Mouse (Mus musculus) cerebellum, adult 2 months (tissue): ENCODE measurements around the gene Esyt1.

Experiments used
- CTCF ChIP-seq: fragments of 200-500 bp; IDR thresholded peaks from 2 replicates; pipeline ENCODE4 v1.5.1; 2011; ENCODE audit warnings: low read depth, mild to moderate bottlenecking, control low read depth, low read length, moderate library complexity, borderline replicate concordance; ENCODE audit not compliant: insufficient read depth
- POLR2A ChIP-seq: fragments of 200-500 bp; IDR thresholded peaks from 2 replicates; pipeline ENCODE4 v1.6.1; 2011; ENCODE audit warnings: low read length, control low read depth, borderline replicate concordance; ENCODE audit not compliant: insufficient read depth

DNA sequence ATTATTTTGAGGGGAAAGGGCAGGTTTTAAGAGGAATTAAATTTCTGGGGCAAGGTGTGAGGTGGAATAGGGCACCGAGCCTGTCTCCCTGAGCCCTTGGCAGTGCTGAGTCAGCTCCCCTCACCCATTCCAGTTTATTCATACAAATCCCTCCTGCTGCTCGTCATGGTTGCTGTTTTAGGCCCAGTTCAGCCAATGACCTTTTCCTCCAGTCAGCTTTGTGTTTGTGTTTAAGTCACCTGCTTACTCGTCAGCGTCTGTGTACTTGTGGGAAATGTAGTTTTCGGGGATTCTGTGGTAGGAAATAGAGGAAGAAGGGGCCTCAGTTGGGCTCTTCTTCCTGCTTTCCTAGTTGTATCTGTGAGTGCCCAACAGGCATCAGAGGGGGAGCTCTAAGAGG, 36.3 kb downstream of the Esyt1 start:
- no peak for TF ChIP-seq POLR2A
- TF ChIP-seq CTCF: no peak
